Mouse (Mus musculus): Measurements from ENCODE around the gene Tead3. TPM values are rescaled to one million over a fixed set of nuclear protein-coding genes. Genes with fewer than 3 reads are reported as not detected.
A peak's percentile ranks its signal among the peaks of the same experiment; 100 is the strongest.
"Not testable (repeated sequence)": the region's sequence is repeated elsewhere in the genome, so short reads cannot be mapped to it uniquely, and the experiment has no call there.

The Tead3 gene
- total and polyA plus RNA-seq, 3 experiments = 12.7 to 21.2 (median 13.7) TPM

DNA sequence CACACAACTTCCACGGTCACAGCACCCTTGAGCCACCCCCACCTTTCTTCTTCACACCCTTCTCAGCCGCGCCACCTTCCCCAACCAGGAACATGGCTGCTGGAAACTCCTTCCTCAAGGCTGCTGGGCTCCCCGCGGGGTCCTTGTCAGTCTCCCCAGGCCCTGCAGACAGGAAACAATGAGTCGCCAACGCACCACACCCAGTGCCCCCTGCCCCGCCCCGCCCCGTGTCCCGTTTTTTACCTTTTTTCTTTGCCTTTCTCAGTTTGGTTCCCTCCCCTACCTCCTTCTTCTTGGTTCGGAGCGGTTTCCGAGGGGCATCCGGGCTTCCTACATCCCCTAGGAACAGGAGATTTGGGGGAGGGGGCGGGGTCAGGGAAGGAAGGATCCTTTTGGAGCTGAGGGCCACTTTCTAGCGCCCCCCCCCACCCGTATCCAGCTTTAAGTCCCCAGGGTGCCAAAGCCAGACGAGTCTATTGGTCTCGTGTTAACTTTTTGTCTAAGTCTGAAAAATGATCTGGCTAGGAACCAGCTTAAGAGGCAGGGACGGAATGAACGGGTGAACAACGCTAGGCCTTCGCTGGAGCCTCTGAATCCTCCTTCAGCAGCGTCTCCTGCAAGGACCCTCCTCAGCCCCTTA is 12.2 kb upstream of the Tead3 start:
- H3K9ac ChIP-seq (ENCODE audit: low read depth, low read length) = no peak overlapping the region; the same call in 1 of the 2 replicates

DNA sequence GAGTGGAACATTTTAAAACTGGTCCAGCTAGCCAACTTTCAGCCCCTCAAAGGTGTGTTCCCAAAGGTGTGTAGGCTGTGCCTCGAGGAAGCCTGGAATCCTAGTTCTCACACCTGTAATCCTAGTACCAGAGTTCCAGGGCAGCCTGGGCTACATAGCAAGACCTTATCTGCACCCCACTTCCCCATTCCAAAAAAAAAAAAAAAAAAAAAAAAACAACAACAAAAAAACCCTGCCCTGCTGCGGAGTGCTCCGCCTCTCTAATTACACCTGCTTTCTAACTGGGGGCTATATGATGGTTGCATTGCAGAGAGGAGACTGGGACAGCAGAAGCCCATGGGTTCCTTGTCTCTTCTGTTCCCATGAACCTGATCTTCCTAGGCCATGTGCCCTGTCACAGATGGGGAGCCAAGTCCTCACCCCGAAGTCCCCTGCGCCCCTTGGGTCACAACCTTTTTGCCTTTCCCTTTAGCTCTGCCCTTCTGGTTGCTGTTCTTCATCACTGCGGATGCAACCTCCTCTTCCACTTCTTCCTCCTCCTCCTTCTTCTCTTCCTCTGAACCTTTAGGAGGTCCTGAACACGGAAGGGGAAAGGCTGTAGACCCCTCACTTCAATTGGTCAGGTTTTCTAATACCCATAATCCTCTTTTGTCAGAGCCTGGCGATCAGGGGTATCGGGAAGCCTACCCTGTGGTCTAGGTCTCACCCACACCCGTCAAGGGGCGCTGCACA is 11.5 kb upstream of the Tead3 start:
- Histone ChIP-seq H3K79me2 (replicated peaks; ENCODE audit: control insufficient read depth, insufficient read depth, low read length) (no peaks in the 10 kb centered on the region), H3K9ac (ENCODE audit: low read depth, low read length) (no peak overlapping the region), H3K4me1 (ENCODE audit: control insufficient read depth, insufficient read depth, low read length) (no peaks in the 10 kb centered on the region), H3K36me3 (ENCODE audit: control insufficient read depth, insufficient read depth, low read length) (no peaks in the 10 kb centered on the region), H3K4me3 (no peak overlapping the region), H3K27ac (no peak overlapping the region), H3K27me3 (ENCODE audit: control insufficient read depth, insufficient read depth, low read length) (peaks cover 8% of the 10 kb centered on the region)
- TF ChIP-seq CTCF (IDR thresholded peaks at IDR 0.05) (no peak), POLR2A (IDR thresholded peaks at IDR 0.05; ENCODE audit: insufficient read depth, low read depth, low read length) (no peak)
- no peak for DNase-seq
- intact Hi-C loops (cut with DNase I) = no loop called here
- 47% methylated on average over 11 of the region's 11 CpGs for WGBS

More for the DNA sequence above, 12.2 kb upstream of the Tead3 start:
- WGBS = 7% methylated on average over 25 of the region's 25 CpGs
- no peak for DNase-seq
- Histone ChIP-seq H3K27ac (no peak overlapping the region), H3K36me3 (ENCODE audit: control insufficient read depth, insufficient read depth, low read length) (no peaks in the 10 kb centered on the region), H3K4me1 (ENCODE audit: control insufficient read depth, insufficient read depth, low read length) (no peaks in the 10 kb centered on the region), H3K4me3 (no peak overlapping the region; the same call in 1 of the 2 replicates), H3K79me2 (replicated peaks; ENCODE audit: control insufficient read depth, insufficient read depth, low read length) (no peaks in the 10 kb centered on the region), H3K27me3 (ENCODE audit: control insufficient read depth, insufficient read depth, low read length) (peaks cover 8% of the 10 kb centered on the region)
- no peak for TF ChIP-seq POLR2A (IDR thresholded peaks at IDR 0.05; ENCODE audit: insufficient read depth, low read depth, low read length)
- no peak for TF ChIP-seq EP300 (IDR thresholded peaks at IDR 0.05; ENCODE audit: insufficient read depth, low read depth, low read length)
- TF ChIP-seq CTCF (IDR thresholded peaks at IDR 0.05) = no peak
- intact Hi-C loops (cut with DNase I) = no loop called here

DNA sequence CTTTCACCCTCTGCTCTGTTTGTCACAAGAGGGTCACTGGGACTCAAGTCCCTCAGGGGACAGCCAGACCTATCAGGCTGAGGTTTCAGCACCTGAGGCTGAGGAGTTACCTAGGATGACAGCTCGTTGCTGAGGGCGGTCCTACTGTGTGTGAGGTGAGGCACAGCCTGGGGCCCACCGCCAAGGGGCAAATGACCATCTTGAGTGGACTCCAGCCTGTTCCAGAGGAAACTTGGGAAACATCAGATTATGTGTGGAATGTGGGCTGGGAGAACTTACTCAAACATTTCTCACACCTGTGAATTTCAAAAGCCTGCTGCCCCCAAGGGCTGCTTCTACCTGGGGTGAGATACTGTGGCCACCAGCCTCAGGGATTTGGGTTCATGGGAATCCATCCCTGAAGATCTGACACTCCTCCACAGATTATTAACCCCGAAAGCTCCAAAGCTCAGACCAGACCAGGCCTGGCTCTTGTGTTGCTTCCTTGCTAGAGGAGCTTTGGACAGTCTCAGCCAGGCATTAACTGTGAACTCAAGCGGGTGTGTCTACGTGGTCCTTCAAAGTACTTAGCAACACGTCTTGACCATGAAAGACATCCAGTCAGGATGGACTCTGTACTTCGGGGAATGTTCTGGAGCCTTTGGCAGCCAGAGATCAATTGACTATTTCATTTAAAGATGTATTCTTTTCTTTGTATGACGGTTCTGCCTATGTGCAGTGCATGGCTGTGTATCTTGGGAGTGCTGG is 10.1 kb upstream of the Tead3 start:
- no peaks in the 10 kb centered on the region for H3K36me3 ChIP-seq (ENCODE audit: control insufficient read depth, insufficient read depth, low read length)
- TF ChIP-seq CTCF (IDR thresholded peaks at IDR 0.05) (no peak), POLR2A (IDR thresholded peaks at IDR 0.05; ENCODE audit: insufficient read depth, low read depth, low read length) (no peak), EP300 (IDR thresholded peaks at IDR 0.05; ENCODE audit: insufficient read depth, low read depth, low read length) (no peak)
- H3K9ac ChIP-seq (ENCODE audit: low read depth, low read length) = no peak overlapping the region
- no peaks in the 10 kb centered on the region for H3K79me2 ChIP-seq (replicated peaks; ENCODE audit: control insufficient read depth, insufficient read depth, low read length)
- no peaks in the 10 kb centered on the region for H3K4me1 ChIP-seq (ENCODE audit: control insufficient read depth, insufficient read depth, low read length)
- H3K27ac ChIP-seq = no peak overlapping the region
- WGBS = 81% methylated on average over 9 of the region's 9 CpGs
- H3K4me3 ChIP-seq = no peak overlapping the region
- DNase-seq = no peak
- H3K27me3 ChIP-seq (ENCODE audit: control insufficient read depth, insufficient read depth, low read length) = peaks cover 8% of the 10 kb centered on the region
- intact Hi-C loops (cut with DNase I) = no loop called here

DNA sequence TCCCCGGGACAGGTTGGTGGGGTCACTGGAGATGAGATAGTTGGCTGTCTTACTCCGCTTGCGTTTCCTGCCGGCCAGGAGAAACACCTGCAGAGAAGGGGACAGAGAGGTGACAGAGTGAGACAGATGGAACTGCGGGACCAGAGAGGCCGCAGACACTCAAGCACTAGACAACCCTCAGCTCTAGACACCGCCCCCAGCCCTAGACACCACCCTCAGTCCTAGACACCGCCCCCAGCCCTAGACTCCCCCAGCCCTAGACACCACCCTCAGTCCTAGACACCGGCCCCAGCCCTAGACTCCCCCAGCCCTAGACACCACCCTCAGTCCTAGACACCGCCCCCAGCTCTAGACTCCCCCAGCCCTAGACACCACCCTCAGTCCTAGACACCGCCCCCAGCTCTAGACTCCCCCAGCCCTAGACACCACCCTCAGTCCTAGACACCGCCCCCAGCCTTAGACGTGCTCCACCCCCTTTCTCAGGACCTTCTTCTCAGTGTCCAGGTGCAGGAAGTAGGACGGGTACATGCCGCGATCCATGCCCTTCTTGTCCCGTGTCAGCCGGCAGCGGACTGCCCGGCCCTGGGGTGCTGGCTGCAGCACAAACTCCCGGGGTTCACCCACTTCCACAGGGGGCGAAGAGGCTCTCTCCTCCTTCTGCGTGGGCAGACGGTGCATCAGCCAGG is 8.1 kb upstream of the Tead3 start:
- H3K27ac ChIP-seq; H3K9ac ChIP-seq (ENCODE audit: low read depth, low read length); intact Hi-C loops (cut with DNase I); DNase-seq; H3K4me1 ChIP-seq (ENCODE audit: control insufficient read depth, insufficient read depth, low read length); H3K27me3 ChIP-seq (ENCODE audit: control insufficient read depth, insufficient read depth, low read length); H3K4me3 ChIP-seq; H3K36me3 ChIP-seq (ENCODE audit: control insufficient read depth, insufficient read depth, low read length); H3K79me2 ChIP-seq (replicated peaks; ENCODE audit: control insufficient read depth, insufficient read depth, low read length): not testable (repeated sequence)
- 24% methylated on average over 24 of the region's 24 CpGs for WGBS

- no peaks in the 10 kb centered on the region for H3K79me2 ChIP-seq (replicated peaks; ENCODE audit: control insufficient read depth, insufficient read depth, low read length)
- H3K9ac ChIP-seq (ENCODE audit: low read depth, low read length) = no peak overlapping the region
- peaks cover 3% of the 10 kb centered on the region for H3K27me3 ChIP-seq (ENCODE audit: control insufficient read depth, insufficient read depth, low read length)
- intact Hi-C loops (cut with DNase I) = no loop called here
- no peak for TF ChIP-seq POLR2A (IDR thresholded peaks at IDR 0.05; ENCODE audit: insufficient read depth, low read depth, low read length)
- TF ChIP-seq EP300 (IDR thresholded peaks at IDR 0.05; ENCODE audit: insufficient read depth, low read depth, low read length) = no peak
- TF ChIP-seq CTCF (IDR thresholded peaks at IDR 0.05) = no peak
- H3K4me1 ChIP-seq (ENCODE audit: control insufficient read depth, insufficient read depth, low read length) = no peaks in the 10 kb centered on the region
- 67% methylated on average over 12 of the region's 12 CpGs for WGBS
- DNase-seq = peak in 1 of 2 experiments; percentile 41
- H3K36me3 ChIP-seq (ENCODE audit: control insufficient read depth, insufficient read depth, low read length) = no peaks in the 10 kb centered on the region
- no peak overlapping the region for H3K4me3 ChIP-seq
- H3K27ac ChIP-seq = no peak overlapping the region
These were observed 5.3 kb upstream of the Tead3 start for GRCm38 (mm10) chr17:28355871-28356270.
